Mouse (Mus musculus) liver, adult 2 months (tissue): Measurements from ENCODE around the gene Lmx1b. TPM values are rescaled to one million over a fixed set of nuclear protein-coding genes. Genes with fewer than 3 reads are reported as not detected.
A peak's percentile ranks its signal among the peaks of the same experiment; 100 is the strongest.

Experiments
- DNase-seq: peaks from one replicate; pipeline ENCODE4 v3.0.0-alpha.2; 2011; ENCODE audit warnings: low read depth, low spot score; ENCODE audit errors: extremely low read depth
- H3K27ac ChIP-seq: fragments of 200-500 bp; replicated peaks from 2 replicates; pipeline ENCODE4 v1.5.1; 2012; ENCODE audit warnings: low read depth, mild to moderate bottlenecking, control low read depth, inconsistent platforms, low read length; ENCODE audit not compliant: insufficient read depth
- H3K27me3 ChIP-seq: fragments of 200-500 bp; 2 replicates; pipeline ENCODE4 v1.6.1; 2012; ENCODE audit warnings: mild to moderate bottlenecking, moderate library complexity, low read length, inconsistent platforms; ENCODE audit not compliant: control insufficient read depth, insufficient read depth
- H3K36me3 ChIP-seq: fragments of 200-500 bp; 2 replicates; pipeline ENCODE4 v1.6.1; 2012; ENCODE audit warnings: low read length, inconsistent platforms; ENCODE audit not compliant: control insufficient read depth, insufficient read depth
- H3K4me1 ChIP-seq: fragments of 200-500 bp; 2 replicates; pipeline ENCODE4 v1.6.1; 2011; ENCODE audit warnings: low read length; ENCODE audit not compliant: control insufficient read depth, insufficient read depth
- H3K4me3 ChIP-seq: fragments of 200-500 bp; 2 replicates; pipeline ENCODE4 v1.5.1; 2011; ENCODE audit warnings: low read depth, mild to moderate bottlenecking, control low read depth, low read length, moderate library complexity; ENCODE audit not compliant: insufficient read depth
- H3K79me2 ChIP-seq: fragments of 200-500 bp; 2 replicates; pipeline ENCODE4 v1.6.1; 2012; ENCODE audit warnings: inconsistent platforms, mild to moderate bottlenecking, low read length, moderate library complexity; ENCODE audit not compliant: control insufficient read depth, insufficient read depth
- H3K9ac ChIP-seq: fragments of 200-500 bp; 2 replicates; pipeline ENCODE4 v1.6.1; 2012; ENCODE audit warnings: low read depth, mild to moderate bottlenecking, control low read depth, inconsistent platforms, low read length
- CTCF ChIP-seq: fragments of 200-500 bp; IDR thresholded peaks from 2 replicates; pipeline ENCODE4 v1.5.1; 2011; ENCODE audit warnings: low read depth, low read length, control low read depth
- POLR2A ChIP-seq: fragments of 200-500 bp; IDR thresholded peaks from 2 replicates; pipeline ENCODE4 v1.6.1; 2011; ENCODE audit warnings: low read length, control low read depth; ENCODE audit not compliant: insufficient read depth; ENCODE audit errors: extremely low read depth
- WGBS: fragments of 180-500 bp; shearing (Covaris S2); methylation state at CpG from one replicate; pipeline ENCODE4 v1.1.7; 2018; 5-methylcytosine and 5-hydroxymethylcytosine counted together
- polyA plus RNA-seq: library from polyadenylated mRNA; depleted of rRNA; stranded (reverse); fragments of >200 nt; gene quantifications from 2 replicates; pipeline ENCODE4 v1.2.3, GENCODE M21; 2012
- total RNA-seq: library from RNA; depleted of rRNA; stranded (reverse); fragments of >200 nt; gene quantifications from 2 replicates; pipeline ENCODE4 v1.2.3, GENCODE M21; 2014

Gene Lmx1b
- total and polyA plus RNA-seq, 2 experiments = not detected

DNA sequence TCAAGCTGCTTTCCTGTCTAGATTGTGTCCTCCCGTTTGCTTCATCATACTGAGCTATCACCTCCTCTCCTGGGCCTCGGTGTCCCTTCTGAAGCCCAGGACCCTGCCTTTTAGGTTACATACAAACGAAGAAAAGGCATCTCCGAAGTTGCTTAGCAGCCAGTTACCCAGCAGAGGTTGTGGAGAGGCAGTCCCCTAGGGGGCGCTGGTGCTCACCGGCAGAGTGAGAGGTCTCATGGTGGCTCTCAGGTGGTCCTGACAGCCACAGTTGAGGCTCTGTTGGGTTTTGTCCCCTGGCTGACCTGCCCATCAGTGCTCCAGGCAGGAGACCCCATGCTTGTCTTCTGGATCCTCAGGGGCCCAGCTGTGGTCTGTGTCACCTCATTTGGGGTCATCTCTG lies 80.6 kb downstream of the Lmx1b start:
- Histone ChIP-seq H3K27ac (no peak overlapping the region), H3K4me1 (no peaks in the 10 kb centered on the region), H3K36me3 (no peaks in the 10 kb centered on the region), H3K79me2 (no peaks in the 10 kb centered on the region), H3K4me3 (no peak overlapping the region), H3K27me3 (no peaks in the 10 kb centered on the region), H3K9ac (no peak overlapping the region)
- DNase-seq = no peak
- WGBS = 4% methylated on average over 6 of the region's 6 CpGs
- TF ChIP-seq POLR2A (no peak), CTCF (peak; percentile 62)

- no peak for TF ChIP-seq CTCF
- TF ChIP-seq POLR2A = no peak
- no peaks in the 10 kb centered on the region for H3K79me2 ChIP-seq
- H3K4me3 ChIP-seq = no peak overlapping the region
- H3K27ac ChIP-seq = no peak overlapping the region
- H3K4me1 ChIP-seq = no peaks in the 10 kb centered on the region
- H3K36me3 ChIP-seq = no peaks in the 10 kb centered on the region
- no peak overlapping the region for H3K9ac ChIP-seq
- WGBS = 40% methylated on average over 7 of the region's 7 CpGs
- H3K27me3 ChIP-seq = no peaks in the 10 kb centered on the region
- DNase-seq = no peak
Observed at GRCm38 (mm10) chr2:33559334-33559733, 81.0 kb downstream of the Lmx1b start.

DNA sequence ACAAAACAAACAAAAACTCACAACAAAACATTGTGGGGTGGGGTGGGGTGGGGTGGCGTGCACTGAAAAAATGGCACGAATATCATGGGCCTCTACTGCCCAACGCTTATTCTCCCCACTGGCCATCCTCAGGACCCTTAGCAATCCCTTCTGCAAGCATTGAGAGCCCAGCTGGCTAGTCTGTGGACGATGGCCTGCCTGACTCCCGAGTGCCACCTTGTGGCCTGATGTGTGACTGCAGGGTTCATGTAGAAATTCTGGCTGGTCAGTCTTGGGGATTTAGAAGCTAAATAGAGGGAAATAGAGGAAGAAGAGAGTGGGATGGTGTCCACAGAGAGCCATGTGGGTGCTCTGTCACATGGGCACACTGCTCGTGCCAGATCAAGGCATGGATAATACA lies 82.1 kb downstream of the Lmx1b start:
- DNase-seq = peak; percentile 20
- TF ChIP-seq CTCF (peak; percentile 98), POLR2A (no peak)
- Histone ChIP-seq H3K79me2 (no peaks in the 10 kb centered on the region), H3K4me3 (no peak overlapping the region), H3K27ac (no peak overlapping the region), H3K36me3 (no peaks in the 10 kb centered on the region), H3K27me3 (no peaks in the 10 kb centered on the region), H3K9ac (no peak overlapping the region), H3K4me1 (no peaks in the 10 kb centered on the region)
- WGBS = under 1% methylated on average over 6 of the region's 6 CpGs

- Histone ChIP-seq H3K27ac (no peak overlapping the region), H3K9ac (no peak overlapping the region), H3K27me3 (no peaks in the 10 kb centered on the region), H3K4me3 (no peak overlapping the region), H3K79me2 (no peaks in the 10 kb centered on the region), H3K36me3 (no peaks in the 10 kb centered on the region), H3K4me1 (no peaks in the 10 kb centered on the region)
- 70% methylated on average over 8 of the region's 8 CpGs for WGBS
- no peak for DNase-seq
- TF ChIP-seq CTCF = no peak
- no peak for TF ChIP-seq POLR2A
Observed at GRCm38 (mm10) chr2:33555573-33555972, 84.7 kb downstream of the Lmx1b start.

GRCm38 (mm10) chr2:33552672-33553071 lies 87.6 kb downstream of the Lmx1b start:
- Histone ChIP-seq H3K27me3 (no peaks in the 10 kb centered on the region), H3K36me3 (no peaks in the 10 kb centered on the region), H3K27ac (no peak overlapping the region), H3K79me2 (no peaks in the 10 kb centered on the region), H3K4me1 (no peaks in the 10 kb centered on the region), H3K4me3 (no peak overlapping the region), H3K9ac (no peak overlapping the region)
- 57% methylated on average over 5 of the region's 5 CpGs for WGBS
- no peak for DNase-seq
- TF ChIP-seq CTCF (no peak; the same call in 1 of the 2 replicates), POLR2A (no peak)

DNA sequence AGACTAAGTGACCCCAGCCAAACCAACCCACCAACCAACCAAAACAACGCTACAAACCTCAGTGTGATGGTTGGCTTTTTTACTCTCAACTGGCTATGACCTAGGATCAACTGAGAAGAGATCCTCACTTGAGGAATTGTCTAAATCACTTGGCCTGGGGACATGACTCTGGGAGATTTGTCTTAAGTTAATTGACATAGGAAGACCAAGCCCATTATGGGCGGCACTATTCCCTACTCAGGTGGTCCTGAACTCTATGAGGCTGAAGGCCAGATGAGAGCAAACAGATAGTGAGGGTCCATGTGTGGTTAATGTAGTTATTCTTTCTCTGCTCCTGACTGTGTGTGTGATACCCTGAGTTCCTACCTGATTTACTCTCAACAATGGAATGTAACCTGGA lies 92.7 kb downstream of the Lmx1b start:
- no peaks in the 10 kb centered on the region for H3K4me1 ChIP-seq
- no peak overlapping the region for H3K27ac ChIP-seq
- no peak for TF ChIP-seq POLR2A
- no peak for TF ChIP-seq CTCF
- DNase-seq = no peak
- no peaks in the 10 kb centered on the region for H3K36me3 ChIP-seq
- peaks cover 18% of the 10 kb centered on the region for H3K27me3 ChIP-seq
- H3K9ac ChIP-seq = no peak overlapping the region
- no peak overlapping the region for H3K4me3 ChIP-seq
- 94% methylated on average over 2 of the region's 2 CpGs for WGBS
- no peaks in the 10 kb centered on the region for H3K79me2 ChIP-seq
